Mouse (Mus musculus): ENCODE measurements around the gene Olfr1402.

- TF ChIP-seq CTCF (IDR thresholded peaks at IDR 0.05; ENCODE audit: borderline replicate concordance, insufficient read depth, low read depth, low read length), result peak; percentile 44; the same call in 1 of the 2 replicates
- TF ChIP-seq POLR2A (IDR thresholded peaks at IDR 0.05; ENCODE audit: borderline replicate concordance, insufficient read depth, low read length), result no peak
Observed at GRCm38 (mm10) chr3:97394289-97394688, 27.5 kb downstream of the Olfr1402 start.
